Mouse (Mus musculus) regulatory T cell (primary cell): ENCODE measurements at regions not wholly inside any gene's neighbourhood (a gene's known extent, or its start where the extent isn't known, plus 50 kb on each side); places are given as distances from the start of the nearest gene placed in this dataset.

ENCODE experiments used
- in situ Hi-C: fragments of 300-600 bp; cut with MboI, MseI; formaldehyde crosslinking; loops from one replicate; pipeline ENCODE4 v1.15.1; 2025; ENCODE audit warnings: high pct_unique_total_duplicates

GRCm38 (mm10) chr5:74121861-74122630 is 53.8 kb upstream of the Usp46 start:
- in situ Hi-C loops = no loop called here

GRCm38 (mm10) chr5:74126015-74126896 is 58.0 kb upstream of the Usp46 start:
- in situ Hi-C loops = no loop called here

GRCm38 (mm10) chr5:74127518-74127917 is 59.3 kb upstream of the Usp46 start:
- in situ Hi-C loops = no loop called here

- in situ Hi-C loops = loop anchor here (10.0 kb wide), 1 partner anchor 295 kb away; no protein-coding TSS in a partner anchor
Observed at GRCm38 (mm10) chr5:74129636-74130035, 61.4 kb upstream of the Usp46 start.

GRCm38 (mm10) chr5:74132671-74133070 is 62.4 kb upstream of the Rasl11b start:
- in situ Hi-C loops = loop anchor here (10.0 kb wide), 1 partner anchor 292 kb away; no protein-coding TSS in a partner anchor

- in situ Hi-C loops = loop anchor here (10.0 kb wide), 1 partner anchor 288 kb away; no protein-coding TSS in a partner anchor
Observed at GRCm38 (mm10) chr5:74136377-74136776, 58.7 kb upstream of the Rasl11b start.

GRCm38 (mm10) chr5:74136868-74137439 is 58.1 kb upstream of the Rasl11b start:
- in situ Hi-C loops = loop anchor here (10.0 kb wide), 1 partner anchor 288 kb away; no protein-coding TSS in a partner anchor

- in situ Hi-C loops = no loop called here
Observed at GRCm38 (mm10) chr5:74143994-74144393, 51.1 kb upstream of the Rasl11b start.

GRCm38 (mm10) chr5:74144765-74145164 is 50.3 kb upstream of the Rasl11b start:
- in situ Hi-C loops = no loop called here
